Mouse (Mus musculus) ES-E14 (cell line): ENCODE data around the gene Larp4b. TPM values are rescaled to one million over a fixed set of nuclear protein-coding genes. Genes with fewer than 3 reads are reported as not detected.

Source experiments
- DNase-seq: peaks from one replicate; pipeline ENCODE4 v3.0.0-alpha.2; 2013; ENCODE audit warnings: low read depth, low spot score
- H3K27ac ChIP-seq: 2 replicates; pipeline ENCODE4 v1.5.1; 2012; ENCODE audit warnings: low read depth, mild to moderate bottlenecking, low read length, moderate library complexity, mixed read lengths; ENCODE audit not compliant: poor library complexity, insufficient read depth, severe bottlenecking
- H3K36me3 ChIP-seq: 2 replicates; pipeline ENCODE4 v1.6.1; 2012; ENCODE audit warnings: mild to moderate bottlenecking, low read length, moderate library complexity, mixed read lengths; ENCODE audit not compliant: control insufficient read depth, poor library complexity, insufficient read depth, severe bottlenecking
- H3K4me1 ChIP-seq, 2 experiments: fragments of 150-350 bp in 1 of 2; sonication (generic) in 1 of 2; 2 replicates each; pipeline ENCODE4 v1.6.1; 2012; ENCODE audit warnings: low read length in 2 of 2, mild to moderate bottlenecking in 1 of 2, mixed read lengths in 1 of 2; ENCODE audit not compliant: control insufficient read depth in 2 of 2, insufficient read depth in 2 of 2, poor library complexity in 1 of 2
- H3K4me3 ChIP-seq, 2 experiments: fragments of 150-350 bp in 1 of 2; sonication (generic) in 1 of 2; 2 replicates each; pipeline ENCODE4 v1.5.1; 2012; ENCODE audit warnings: low read length in 2 of 2, low read depth in 1 of 2, mild to moderate bottlenecking in 1 of 2, mixed read lengths in 1 of 2; ENCODE audit not compliant: insufficient read depth in 1 of 2, poor library complexity in 1 of 2, severe bottlenecking in 1 of 2
- H3K9ac ChIP-seq: 2 replicates; pipeline ENCODE4 v1.6.1; 2012; ENCODE audit warnings: low read depth, mild to moderate bottlenecking, low read length, mixed read lengths; ENCODE audit not compliant: poor library complexity, insufficient read depth, severe bottlenecking
- H3K9me3 ChIP-seq: fragments of 150-350 bp; sonication (generic); 2 replicates; pipeline ENCODE4 v1.6.1; 2012; ENCODE audit warnings: low read depth, mild to moderate bottlenecking, low read length; ENCODE audit not compliant: control insufficient read depth, insufficient read depth
- CHD2 ChIP-seq: IDR thresholded peaks from 2 replicates; pipeline ENCODE4 v1.6.1; 2014; ENCODE audit warnings: mild to moderate bottlenecking, low read depth, low read length, inconsistent platforms
- HCFC1 ChIP-seq: IDR thresholded peaks from 2 replicates; pipeline ENCODE4 v1.6.1; 2012; ENCODE audit warnings: low read length, inconsistent platforms, borderline replicate concordance; ENCODE audit not compliant: insufficient read depth
- MAFK ChIP-seq: IDR thresholded peaks from 2 replicates; pipeline ENCODE4 v1.6.1; 2014; ENCODE audit warnings: mild to moderate bottlenecking, low read depth, low read length, inconsistent platforms; ENCODE audit not compliant: insufficient read depth
- ZC3H11A ChIP-seq: IDR thresholded peaks from 2 replicates; pipeline ENCODE4 v1.6.1; 2012; ENCODE audit warnings: low read depth, mild to moderate bottlenecking, inconsistent platforms, low read length, borderline replicate concordance
- ZNF384 ChIP-seq: IDR thresholded peaks from 2 replicates; pipeline ENCODE4 v1.6.1; 2012; ENCODE audit warnings: low read depth, low read length, inconsistent platforms
- in situ Hi-C, 2 experiments: fragments of 600-800 bp; cut with MboI; formaldehyde crosslinking; loops; one replicate each; pipeline ENCODE4 v1.15.1; 2025; ENCODE audit warnings: low sequenced_read_pairs in 2 of 2, inconsistent platforms in 1 of 2; ENCODE audit not compliant: unreplicated experiment in 2 of 2
- total RNA-seq: library from RNA; depleted of rRNA; stranded (reverse); fragments of 300-350 nt; gene quantifications from 2 replicates; pipeline ENCODE4 v1.2.3, GENCODE M21; 2012; rRNA removed

Gene Larp4b
- total RNA-seq, 1 experiment, result 66.3 TPM

DNA sequence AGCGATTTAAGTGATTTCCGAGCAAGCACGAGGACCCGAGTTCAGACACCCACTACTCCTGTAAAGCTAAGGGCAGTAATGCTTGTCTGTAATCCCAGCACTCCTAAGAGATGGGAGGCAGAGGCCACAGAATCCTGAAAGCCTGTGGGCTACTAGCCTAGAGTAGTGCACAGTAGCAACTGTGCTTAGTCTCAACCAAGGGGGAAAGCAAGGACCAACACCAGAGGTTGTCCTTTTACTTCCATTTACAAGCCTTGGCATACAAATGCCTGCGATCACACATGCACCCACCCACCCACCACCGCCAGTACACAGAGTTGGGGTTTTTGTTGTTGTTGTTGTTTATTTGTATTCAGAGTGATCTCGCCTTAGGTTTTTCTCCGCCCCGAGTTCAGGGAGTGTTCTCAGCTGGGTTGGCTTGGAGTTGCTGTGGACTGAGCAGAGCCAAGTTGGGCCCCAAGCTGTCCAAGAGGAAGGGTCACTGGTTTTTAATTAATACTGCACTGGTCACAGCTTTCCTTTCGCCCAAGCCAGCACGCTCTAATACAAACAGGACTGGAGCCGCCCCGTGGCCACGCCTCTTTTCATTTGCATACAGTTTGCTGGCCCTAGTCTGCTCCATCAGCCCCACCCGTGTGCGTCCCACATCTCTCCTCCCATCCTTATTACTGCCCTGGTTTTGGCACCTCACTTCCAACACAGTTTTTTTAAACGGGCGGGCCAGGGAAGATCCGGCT, 105.2 kb downstream of the Larp4b start:
- H3K27ac ChIP-seq, result no peak overlapping the region
- in situ Hi-C loops, result loop anchor here in 1 of 2 experiments (10.0 to 25.0 kb wide), 3 partner anchors 263 to 646 kb away; no protein-coding TSS in a partner anchor
- no peaks in the 10 kb centered on the region for H3K36me3 ChIP-seq
- TF ChIP-seq CHD2, result no peak
- no peak for TF ChIP-seq HCFC1
- TF ChIP-seq ZNF384, result no peak
- no peak for TF ChIP-seq ZC3H11A
- TF ChIP-seq MAFK, result no peak
- no peaks in the 10 kb centered on the region for H3K9me3 ChIP-seq
- H3K4me1 ChIP-seq, result peaks cover 2 to 8% of the 10 kb centered on the region in 2 experiments; a peak in 3 of 4 replicates
- H3K9ac ChIP-seq, result no peak overlapping the region
- H3K4me3 ChIP-seq, result peak overlapping the region in 1 of 2 experiments; percentile 41; a peak in 1 of 4 replicates
- peak; percentile 39 for DNase-seq

DNA sequence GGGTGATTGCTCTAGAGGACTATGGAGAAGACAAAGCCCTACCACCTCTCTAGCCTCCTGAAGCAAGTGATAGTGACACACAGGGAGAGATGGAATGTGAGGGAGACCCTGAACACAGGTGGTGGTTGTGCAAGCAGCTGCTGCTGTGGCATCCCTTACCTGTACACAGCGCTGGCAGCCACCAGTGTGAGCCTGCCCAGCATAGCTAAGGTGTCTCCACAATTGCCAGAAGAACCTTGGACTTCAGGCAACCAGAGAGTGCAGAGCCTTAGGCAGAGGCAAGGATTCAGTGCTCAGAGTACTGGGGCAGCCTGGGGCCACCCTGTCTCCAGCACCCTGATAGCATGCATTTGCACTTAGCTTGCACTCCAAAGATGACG, 105.8 kb downstream of the Larp4b start:
- H3K9ac ChIP-seq, result no peak overlapping the region
- in situ Hi-C loops, result loop anchor here in 1 of 2 experiments (10.0 to 25.0 kb wide), 3 partner anchors 263 to 645 kb away; no protein-coding TSS in a partner anchor

DNA sequence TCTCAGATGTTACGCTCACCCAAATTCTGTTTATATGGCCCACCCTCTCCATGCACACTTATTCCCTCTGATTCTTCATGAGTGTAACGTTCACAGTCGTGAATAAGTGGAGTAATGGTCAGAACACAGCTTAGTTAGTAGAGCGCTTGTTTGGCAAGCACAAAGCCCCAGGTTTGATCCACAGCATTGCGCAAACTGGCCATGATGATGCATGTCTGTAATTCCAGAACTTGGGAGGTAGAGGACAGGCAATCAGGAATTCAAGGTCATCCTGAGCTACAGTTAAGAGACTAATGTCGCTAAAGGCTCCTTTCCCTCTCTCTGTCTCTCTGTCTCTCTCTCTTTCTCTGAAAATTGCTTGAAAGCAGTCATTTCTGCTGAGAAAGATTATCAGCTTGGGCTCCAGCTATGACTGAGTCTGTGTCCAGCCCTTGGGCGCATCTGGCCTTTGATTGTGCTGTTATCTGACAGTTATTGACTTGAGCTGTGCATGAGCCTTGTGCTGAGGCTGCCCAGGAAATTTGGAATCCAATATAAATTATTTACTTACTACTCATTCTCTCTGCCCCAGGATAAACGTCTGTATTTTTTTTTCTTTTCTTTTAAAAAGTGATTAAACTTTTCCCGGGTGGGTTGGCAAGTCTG, 129.2 kb downstream of the Larp4b start:
- peaks cover 0 to 2% of the 10 kb centered on the region in 2 experiments; a peak in 1 of 4 replicates for H3K4me1 ChIP-seq
- H3K27ac ChIP-seq, result no peak overlapping the region
- no peaks in the 10 kb centered on the region for H3K9me3 ChIP-seq
- H3K36me3 ChIP-seq, result no peaks in the 10 kb centered on the region
- no peak for DNase-seq
- in situ Hi-C loops, result no loop called here
- H3K9ac ChIP-seq, result no peak overlapping the region
- H3K4me3 ChIP-seq, result no peak overlapping the region
- TF ChIP-seq CHD2 (no peak), MAFK (no peak), HCFC1 (no peak), ZNF384 (no peak), ZC3H11A (no peak)

More for the DNA sequence above, 105.8 kb downstream of the Larp4b start:
- no peak for DNase-seq
- H3K36me3 ChIP-seq, result no peaks in the 10 kb centered on the region
- no peak for TF ChIP-seq CHD2
- no peak for TF ChIP-seq ZC3H11A
- no peak for TF ChIP-seq ZNF384
- no peak for TF ChIP-seq HCFC1
- TF ChIP-seq MAFK, result no peak
- no peak overlapping the region for H3K27ac ChIP-seq
- H3K9me3 ChIP-seq, result no peaks in the 10 kb centered on the region
- H3K4me1 ChIP-seq, result peaks cover 2 to 8% of the 10 kb centered on the region in 2 experiments; a peak in 3 of 4 replicates
- H3K4me3 ChIP-seq, result no peak overlapping the region

Other genes with a start within 250 kb of the Larp4b start
- 15.4 and 16.8 TPM in 2 replicates for gene Wdr37, start 222.0 kb upstream of the Larp4b start, total RNA-seq
- gene Idi1, start 208.4 kb upstream of the Larp4b start, total RNA-seq, result 23.8 and 31.5 TPM in 2 replicates
- not detected in 2 replicates for gene Gm9745, start 145.7 kb upstream of the Larp4b start, total RNA-seq
- 0.21 TPM in 1 of 2 replicates, not detected in the other for gene Idi2, start 141.0 kb upstream of the Larp4b start, total RNA-seq
- 94.5 and 119 TPM in 2 replicates for gene Gtpbp4, start 97.8 kb upstream of the Larp4b start, total RNA-seq
- 10.6 and 12.8 TPM in 2 replicates for gene Dip2c, start 182.6 kb downstream of the Larp4b start, total RNA-seq